Mouse (Mus musculus): ENCODE data around the gene Mfsd9.
"Not testable (repeated sequence)": the region's sequence is repeated elsewhere in the genome, so short reads cannot be mapped to it uniquely, and the experiment has no call there.

The Mfsd9 gene

DNA sequence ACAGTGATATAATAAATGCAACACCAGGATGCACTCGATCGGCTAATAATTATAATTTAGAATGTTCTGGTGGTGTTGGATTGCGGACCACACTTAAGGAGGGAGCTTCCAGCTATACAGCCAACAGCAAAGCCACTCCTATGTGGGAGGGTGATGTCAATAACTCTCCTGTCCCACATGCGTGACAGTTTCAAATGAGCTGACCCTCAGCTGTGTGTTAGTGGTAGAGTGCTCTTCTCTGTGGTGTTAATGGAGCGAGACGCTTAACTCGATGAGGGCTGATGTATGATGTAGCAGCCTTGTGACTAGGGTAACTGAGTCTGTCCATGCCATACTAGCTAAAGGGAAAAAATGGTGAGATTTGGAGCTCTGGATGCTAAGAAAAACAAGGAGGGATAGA, 7.0 kb downstream of the Mfsd9 start:
- DNase-seq (ENCODE audit: low spot score), result no peak

- no peak for DNase-seq (ENCODE audit: low spot score)
Measured at GRCm38 (mm10) chr1:40776763-40777162, 13.7 kb downstream of the Mfsd9 start.

GRCm38 (mm10) chr1:40776102-40776501, 14.4 kb downstream of the Mfsd9 start:
- DNase-seq (ENCODE audit: low spot score), result no peak

DNA sequence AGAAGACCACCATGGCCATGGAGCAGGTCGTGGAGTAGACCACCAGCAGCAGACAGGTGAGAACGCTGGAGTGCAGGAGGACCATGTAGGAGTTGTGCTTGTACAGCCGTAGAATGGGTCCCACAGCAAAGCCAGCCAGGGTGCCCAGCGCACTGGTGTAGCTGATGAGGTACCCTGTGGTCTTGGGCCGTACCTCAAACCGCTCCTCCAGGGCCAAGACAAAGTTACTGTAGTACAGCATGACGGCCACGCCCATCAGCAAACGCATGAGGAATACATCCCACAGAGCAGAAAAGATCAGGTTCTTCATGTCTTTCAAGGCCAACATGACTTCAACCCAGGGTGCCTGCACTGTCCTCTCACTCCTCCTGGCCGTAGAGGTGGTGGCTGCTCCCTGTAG, 16.4 kb downstream of the Mfsd9 start:
- no peak for DNase-seq (ENCODE audit: low spot score)

DNA sequence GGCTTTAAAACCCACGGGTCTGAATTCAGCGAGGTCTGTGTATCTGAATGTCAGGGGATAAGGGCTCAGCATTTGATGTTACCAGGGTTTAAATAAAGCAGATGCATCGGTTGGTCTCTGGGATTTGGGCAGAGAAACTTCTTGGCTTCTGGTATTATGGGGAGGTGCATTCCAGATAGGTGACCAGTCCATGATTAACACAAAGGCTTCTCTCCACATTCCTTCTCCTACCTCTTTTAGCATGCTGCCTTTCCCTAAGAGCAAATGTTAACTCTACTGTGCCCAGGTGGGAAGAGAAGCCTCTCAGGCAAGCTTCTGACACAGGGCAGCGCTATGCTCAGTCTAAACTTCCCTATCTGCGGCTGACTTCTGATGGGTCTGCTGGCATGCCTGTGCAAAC, 17.3 kb downstream of the Mfsd9 start:
- DNase-seq (ENCODE audit: low spot score), result no peak

DNA sequence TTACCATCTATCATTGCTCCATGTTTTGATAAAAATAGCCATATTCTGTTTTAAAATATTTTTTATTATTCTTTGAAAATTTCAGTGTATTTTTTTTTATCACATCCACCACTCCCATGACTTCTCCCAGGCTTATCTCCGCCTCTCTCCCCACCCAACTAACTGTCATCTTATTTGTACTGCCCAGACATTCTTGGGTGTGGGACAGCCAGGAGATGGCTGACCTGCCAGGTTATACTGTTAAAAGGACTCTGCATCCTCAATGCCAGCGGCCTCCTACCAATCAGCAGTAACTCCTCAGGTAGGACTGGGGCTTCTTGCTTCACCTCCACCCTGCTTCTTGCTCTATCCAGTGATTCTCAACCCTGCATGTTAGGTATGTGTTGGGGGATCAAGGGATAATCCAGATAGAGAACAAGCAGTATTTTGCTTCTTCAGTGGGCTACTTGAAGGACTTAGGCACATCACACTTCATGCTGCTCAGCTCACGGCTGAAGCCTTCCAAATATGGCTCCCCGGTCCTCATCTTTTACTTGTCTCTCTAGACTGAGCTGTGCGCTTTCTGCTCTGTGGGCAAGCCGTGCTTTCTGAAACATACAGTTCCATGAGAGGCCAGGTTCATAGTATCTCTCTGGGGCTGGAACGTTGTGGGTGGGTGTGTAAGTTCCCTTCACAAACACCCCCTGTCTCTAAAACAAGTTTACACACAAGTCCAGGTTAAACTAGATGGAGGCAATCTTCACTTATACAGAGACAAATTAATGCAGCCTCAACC, 19.1 kb downstream of the Mfsd9 start:
- DNase-seq (ENCODE audit: low spot score), result no peak

DNA sequence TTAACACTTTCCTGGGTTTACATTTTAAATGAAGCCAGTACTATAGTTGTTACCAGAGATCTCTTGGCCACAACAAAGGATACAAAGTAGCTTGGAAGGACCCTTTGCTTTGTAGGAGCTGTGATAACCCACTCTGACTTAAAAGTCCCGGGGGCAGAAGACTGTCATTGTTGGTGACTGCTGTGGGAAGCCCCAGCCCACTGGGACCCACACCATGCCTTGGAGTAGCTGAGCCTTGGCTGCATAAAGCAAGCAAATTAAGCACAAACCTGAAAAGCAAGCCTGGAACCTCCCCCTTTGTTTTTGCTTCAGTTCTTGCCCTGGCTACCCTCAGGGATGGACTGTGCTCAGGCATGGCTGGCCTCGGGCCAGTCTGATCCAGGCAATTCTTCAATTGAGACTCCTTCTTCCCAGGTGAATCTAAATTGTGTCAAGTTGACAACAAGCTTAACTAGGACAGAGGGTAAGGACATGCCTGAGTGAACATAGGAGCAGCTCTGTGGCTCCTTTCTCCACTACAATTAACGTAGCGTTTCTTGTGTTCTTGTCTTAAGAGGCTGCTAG, 21.1 kb downstream of the Mfsd9 start:
- no peak for DNase-seq (ENCODE audit: low spot score)

DNA sequence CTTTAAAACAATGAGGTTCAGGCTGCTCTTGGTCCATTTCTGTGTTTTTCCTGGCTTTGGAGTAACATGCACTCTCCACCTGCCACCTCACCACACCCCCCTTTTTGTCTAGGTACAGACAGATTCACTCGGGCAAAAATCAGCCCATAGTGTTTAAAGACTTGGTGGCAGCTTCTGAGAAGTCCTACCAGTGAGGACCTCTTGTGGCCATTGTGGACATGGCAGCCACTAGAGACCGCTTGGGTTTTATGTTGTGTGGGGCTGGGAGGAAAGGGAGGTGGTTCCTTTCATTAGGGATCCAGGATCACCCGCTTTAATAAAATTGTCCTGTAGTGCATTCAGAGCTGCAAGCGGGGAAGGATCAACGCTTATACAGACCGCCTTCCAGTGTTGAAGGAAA, 21.9 kb downstream of the Mfsd9 start:
- DNase-seq (ENCODE audit: low spot score), result peak; percentile 53

GRCm38 (mm10) chr1:40767588-40767987, 22.9 kb downstream of the Mfsd9 start:
- DNase-seq (ENCODE audit: low spot score), result no peak

DNA sequence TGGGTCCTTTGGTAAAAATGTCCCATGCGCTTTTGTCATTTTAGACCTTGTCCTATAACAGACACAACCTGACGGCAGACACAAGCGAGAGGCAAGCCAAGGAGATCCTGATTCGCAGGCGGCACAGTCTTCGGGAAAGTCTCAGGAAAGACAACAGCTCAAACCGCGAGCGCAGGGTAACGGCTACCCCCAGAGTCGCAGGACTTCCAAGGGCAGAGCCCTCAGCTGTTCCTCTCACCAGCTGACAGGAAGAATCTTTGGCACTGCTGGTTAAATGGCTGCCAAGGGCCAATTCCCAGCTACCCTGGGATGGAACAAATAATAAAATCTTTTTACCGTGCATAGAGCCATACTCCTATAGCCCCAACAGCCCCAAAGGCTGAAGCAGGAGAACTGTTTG, 25.0 kb downstream of the Mfsd9 start:
- DNase-seq (ENCODE audit: low spot score), result no peak

GRCm38 (mm10) chr1:40764701-40765275, 25.7 kb downstream of the Mfsd9 start:
- no peak for DNase-seq (ENCODE audit: low spot score)

GRCm38 (mm10) chr1:40764042-40764441, 26.4 kb downstream of the Mfsd9 start:
- DNase-seq (ENCODE audit: low spot score), result no peak

DNA sequence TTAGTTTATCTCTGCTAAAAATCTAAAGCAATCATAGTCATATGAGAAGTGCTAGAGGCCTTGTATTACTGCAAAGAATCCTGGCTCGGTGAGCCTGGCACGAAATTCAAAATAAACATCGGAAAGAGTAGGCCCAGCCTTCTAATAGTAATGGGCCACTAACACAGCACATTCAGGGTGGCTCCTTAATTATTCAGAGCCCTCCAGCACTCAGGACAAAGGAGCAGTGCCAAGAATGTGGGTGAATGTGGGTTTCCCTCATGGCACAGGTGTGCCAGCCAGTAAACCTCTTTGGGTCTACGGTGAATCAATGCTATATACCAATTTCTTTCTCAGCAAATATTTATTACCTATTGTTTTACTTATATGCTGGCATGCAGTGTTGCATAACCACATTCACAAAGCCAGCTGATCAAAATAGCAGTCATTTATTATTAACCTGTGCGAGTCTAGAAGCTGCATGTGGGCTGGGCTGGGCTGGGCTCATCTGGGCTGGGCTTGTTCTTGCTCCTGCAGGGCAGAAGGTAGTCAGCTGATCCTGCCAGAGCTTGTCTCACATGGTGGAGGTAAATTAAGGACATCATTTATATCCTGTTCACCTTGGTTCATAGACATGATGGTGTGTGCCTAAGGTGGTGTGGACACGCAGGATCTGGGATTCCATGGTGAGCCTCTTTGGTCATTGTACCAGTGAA, 30.6 kb downstream of the Mfsd9 start:
- DNase-seq (ENCODE audit: low spot score), result no peak

DNA sequence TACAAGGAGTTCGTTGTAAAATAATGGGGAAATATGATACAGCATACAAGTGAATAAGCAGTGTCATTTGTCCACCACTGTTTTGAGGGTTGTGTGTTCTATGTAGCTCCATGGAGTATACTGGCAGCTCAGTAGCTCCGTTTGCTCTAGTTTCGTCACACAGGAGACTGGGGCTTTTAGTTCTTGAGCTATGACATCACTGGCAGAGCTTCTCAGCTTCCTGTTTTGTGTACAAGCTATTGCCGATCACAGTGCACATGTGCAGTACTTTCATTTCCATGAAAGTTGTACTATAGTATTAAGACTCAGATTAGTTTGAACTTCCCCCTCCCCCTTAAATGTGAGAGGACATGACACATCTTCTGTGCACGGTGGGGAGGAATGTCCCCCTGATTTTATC, 44.4 kb downstream of the Mfsd9 start:
- no peak for DNase-seq (ENCODE audit: low spot score)

DNA sequence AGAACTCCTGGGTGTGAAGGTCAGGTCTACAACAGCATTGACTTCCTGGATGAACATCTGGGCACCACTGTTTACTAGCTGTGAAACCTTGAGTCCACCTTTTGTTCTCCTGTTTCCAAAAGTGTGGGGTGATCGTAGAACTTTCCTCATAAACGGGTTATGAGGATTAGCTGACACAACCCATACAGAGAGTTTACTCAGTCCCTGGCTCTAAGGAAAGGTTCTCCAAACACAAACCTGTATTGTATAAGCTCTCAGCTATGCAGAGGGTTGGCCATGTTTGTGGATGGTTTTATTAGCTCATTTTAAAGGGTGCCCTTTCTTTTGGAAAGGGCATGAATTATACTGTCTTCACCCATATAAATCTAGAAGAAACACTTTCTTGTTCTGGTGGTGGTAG, 49.7 kb downstream of the Mfsd9 start:
- no peak for DNase-seq (ENCODE audit: low spot score)

- not testable (repeated sequence) for DNase-seq (ENCODE audit: low spot score)
Measured at GRCm38 (mm10) chr1:40738246-40738645, 52.2 kb downstream of the Mfsd9 start.

GRCm38 (mm10) chr1:40737671-40738070, 52.8 kb downstream of the Mfsd9 start:
- no peak for DNase-seq (ENCODE audit: low spot score)

- DNase-seq (ENCODE audit: low spot score), result no peak
Measured at GRCm38 (mm10) chr1:40728636-40729035, 61.9 kb downstream of the Mfsd9 start.

DNA sequence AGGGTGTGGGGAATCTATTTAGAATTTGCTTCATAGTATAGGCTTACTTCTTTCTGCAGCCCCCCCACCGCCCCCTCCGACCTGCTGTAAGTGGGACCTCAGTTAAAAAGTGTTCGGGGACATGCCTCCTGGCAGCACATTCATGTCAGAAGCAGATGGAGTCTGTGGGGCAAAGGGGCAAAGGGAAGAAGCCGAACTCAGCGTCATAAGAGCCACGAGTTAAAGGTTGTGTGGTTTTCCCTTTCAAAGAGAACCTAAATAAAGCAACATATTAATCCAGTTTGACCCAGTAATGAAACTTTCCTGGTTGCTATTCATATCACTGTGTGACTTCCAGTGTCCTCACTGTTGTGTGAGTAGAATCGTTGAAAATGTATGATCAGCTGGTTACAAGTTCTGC, 63.1 kb downstream of the Mfsd9 start:
- DNase-seq (ENCODE audit: low spot score), result no peak

GRCm38 (mm10) chr1:40726051-40726450, 64.4 kb downstream of the Mfsd9 start:
- no peak for DNase-seq (ENCODE audit: low spot score)

Data from urinary bladder, postnatal 14 days (tissue).